Mouse (Mus musculus) neutrophil, adult 59 days (primary cell): Measurements from ENCODE around the gene Gm11236. TPM values are rescaled to one million over a fixed set of nuclear protein-coding genes. Genes with fewer than 3 reads are reported as not detected.

Source experiments
- total RNA-seq, 2 experiments: library from RNA; stranded (reverse); gene quantifications; 1 replicate in 1 of 2; 2 replicates in 1 of 2; pipeline ENCODE4 v1.2.4; 2023

Gm11236 gene
- total RNA-seq = not detected

GRCm38 (mm10) chr4:73637821-73638220, at the start of gene Gm11236:
Gene Gm11236 (plus strand): TSS chr4:73638121.

GRCm38 (mm10) chr4:73607581-73607980, 30.3 kb upstream of the Gm11236 start, which contains the start of gene Gm11238:
Gene Gm11238 (plus strand): TSS chr4:73607881.

GRCm38 (mm10) chr4:73622684-73623083, 15.2 kb upstream of the Gm11236 start, which contains the start of gene Gm11237:
Gene Gm11237 (plus strand): TSS chr4:73622984.

GRCm38 (mm10) chr4:73668054-73668453, 30.1 kb downstream of the Gm11236 start, which contains the start of gene Gm11239:
Gene Gm11239 (plus strand): TSS chr4:73668354.

GRCm38 (mm10) chr4:73683216-73683615, 45.3 kb downstream of the Gm11236 start, which contains the start of gene Gm428:
Gene Gm428 (plus strand): TSS chr4:73683516.

Other genes starting within 250 kb of the Gm11236 start
- not detected for gene Gm11487, start 233.0 kb upstream of the Gm11236 start, total RNA-seq
- not detected for gene Gm11238, start 30.2 kb upstream of the Gm11236 start, total RNA-seq
- gene Gm11237, start 15.1 kb upstream of the Gm11236 start, total RNA-seq = not detected
- not detected for gene Gm11239, start 30.2 kb downstream of the Gm11236 start, total RNA-seq
- not detected for gene Gm428, start 45.4 kb downstream of the Gm11236 start, total RNA-seq
- gene Rasef, start 152.9 kb downstream of the Gm11236 start, total RNA-seq = not detected
- not detected for gene Gm11758, start 238.1 kb downstream of the Gm11236 start, total RNA-seq